Mouse (Mus musculus) liver, adult 2 months (tissue): ENCODE data around the gene Mospd3. TPM values are rescaled to one million over a fixed set of nuclear protein-coding genes. Genes with fewer than 3 reads are reported as not detected.
A peak's percentile ranks its signal among the peaks of the same experiment; 100 is the strongest.

Source experiments
- DNase-seq: peaks from one replicate; pipeline ENCODE4 v3.0.0-alpha.2; 2011; ENCODE audit warnings: low read depth, low spot score; ENCODE audit errors: extremely low read depth
- H3K27ac ChIP-seq: fragments of 200-500 bp; replicated peaks from 2 replicates; pipeline ENCODE4 v1.5.1; 2012; ENCODE audit warnings: low read depth, mild to moderate bottlenecking, control low read depth, inconsistent platforms, low read length; ENCODE audit not compliant: insufficient read depth
- H3K27me3 ChIP-seq: fragments of 200-500 bp; 2 replicates; pipeline ENCODE4 v1.6.1; 2012; ENCODE audit warnings: mild to moderate bottlenecking, moderate library complexity, low read length, inconsistent platforms; ENCODE audit not compliant: control insufficient read depth, insufficient read depth
- H3K36me3 ChIP-seq: fragments of 200-500 bp; 2 replicates; pipeline ENCODE4 v1.6.1; 2012; ENCODE audit warnings: low read length, inconsistent platforms; ENCODE audit not compliant: control insufficient read depth, insufficient read depth
- H3K4me1 ChIP-seq: fragments of 200-500 bp; 2 replicates; pipeline ENCODE4 v1.6.1; 2011; ENCODE audit warnings: low read length; ENCODE audit not compliant: control insufficient read depth, insufficient read depth
- H3K4me3 ChIP-seq: fragments of 200-500 bp; 2 replicates; pipeline ENCODE4 v1.5.1; 2011; ENCODE audit warnings: low read depth, mild to moderate bottlenecking, control low read depth, low read length, moderate library complexity; ENCODE audit not compliant: insufficient read depth
- H3K79me2 ChIP-seq: fragments of 200-500 bp; 2 replicates; pipeline ENCODE4 v1.6.1; 2012; ENCODE audit warnings: inconsistent platforms, mild to moderate bottlenecking, low read length, moderate library complexity; ENCODE audit not compliant: control insufficient read depth, insufficient read depth
- H3K9ac ChIP-seq: fragments of 200-500 bp; 2 replicates; pipeline ENCODE4 v1.6.1; 2012; ENCODE audit warnings: low read depth, mild to moderate bottlenecking, control low read depth, inconsistent platforms, low read length
- CTCF ChIP-seq: fragments of 200-500 bp; IDR thresholded peaks from 2 replicates; pipeline ENCODE4 v1.5.1; 2011; ENCODE audit warnings: low read depth, low read length, control low read depth
- POLR2A ChIP-seq: fragments of 200-500 bp; IDR thresholded peaks from 2 replicates; pipeline ENCODE4 v1.6.1; 2011; ENCODE audit warnings: low read length, control low read depth; ENCODE audit not compliant: insufficient read depth; ENCODE audit errors: extremely low read depth
- WGBS: fragments of 180-500 bp; shearing (Covaris S2); methylation state at CpG from one replicate; pipeline ENCODE4 v1.1.7; 2018; 5-methylcytosine and 5-hydroxymethylcytosine counted together
- polyA plus RNA-seq: library from polyadenylated mRNA; depleted of rRNA; stranded (reverse); fragments of >200 nt; gene quantifications from 2 replicates; pipeline ENCODE4 v1.2.3, GENCODE M21; 2012; rRNA removed
- total RNA-seq: library from RNA; depleted of rRNA; stranded (reverse); fragments of >200 nt; gene quantifications from 2 replicates; pipeline ENCODE4 v1.2.3, GENCODE M21; 2014; rRNA removed

Mospd3 gene
- total RNA-seq: 4.3 and 6.5 TPM in 2 replicates
- polyA plus RNA-seq: 84.3 and 98.8 TPM in 2 replicates

DNA sequence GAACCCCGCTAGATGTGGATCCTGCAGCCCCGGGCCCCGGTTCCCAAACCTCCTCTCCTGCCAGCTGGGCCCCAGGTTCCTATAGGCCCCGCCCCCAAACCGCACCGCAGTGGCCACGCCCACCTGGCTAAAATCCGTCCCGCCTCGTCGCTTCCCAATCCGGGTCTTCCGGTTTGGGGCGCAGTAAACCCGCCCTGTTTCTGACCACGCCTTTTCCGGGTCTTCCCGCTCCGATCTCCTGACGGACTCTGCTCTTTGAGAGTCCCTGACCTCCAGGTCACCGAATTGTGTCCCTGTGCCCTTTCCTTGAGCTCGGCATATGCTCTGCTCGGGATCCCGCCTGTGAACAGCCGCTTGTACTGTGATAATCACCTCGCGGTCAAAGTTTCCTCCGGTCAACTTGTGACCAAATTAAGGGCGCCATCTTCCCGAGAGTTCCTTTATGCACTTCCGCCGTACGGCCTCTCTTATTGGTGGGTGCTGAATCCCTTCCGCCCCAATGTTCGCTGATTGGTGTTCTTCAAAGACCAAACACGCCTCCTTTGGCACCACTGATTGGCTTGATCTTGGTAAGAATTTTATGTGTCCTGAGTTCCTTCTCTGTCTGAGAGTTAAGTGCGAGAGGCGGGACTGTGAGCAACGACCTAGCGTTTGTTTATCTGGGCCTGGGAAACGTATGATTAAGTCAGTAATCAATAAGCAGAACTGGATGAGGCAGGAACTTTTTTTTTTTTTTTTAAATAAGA lies at the start of gene Mospd3:
Mospd3 (minus strand) TSS at position 440 of the 746 bp plus-strand sequence.
- Histone ChIP-seq H3K27me3 (no peaks in the 10 kb centered on the region), H3K27ac (peak within 1 kb of the TSS; percentile 85), H3K9ac (peak within 1 kb of the TSS; percentile 76), H3K79me2 (peaks cover 9% of the 10 kb centered on the region; the same call in 1 of the 2 replicates), H3K4me1 (peaks cover 17% of the 10 kb centered on the region), H3K4me3 (peak within 1 kb of the TSS; percentile 69), H3K36me3 (no peaks in the 10 kb centered on the region)
- peak; percentile 100 for DNase-seq
- TF ChIP-seq CTCF (no peak), POLR2A (peak; percentile 74; the same call in 1 of the 2 replicates)
- WGBS: under 1% methylated on average over 41 of the region's 41 CpGs

DNA sequence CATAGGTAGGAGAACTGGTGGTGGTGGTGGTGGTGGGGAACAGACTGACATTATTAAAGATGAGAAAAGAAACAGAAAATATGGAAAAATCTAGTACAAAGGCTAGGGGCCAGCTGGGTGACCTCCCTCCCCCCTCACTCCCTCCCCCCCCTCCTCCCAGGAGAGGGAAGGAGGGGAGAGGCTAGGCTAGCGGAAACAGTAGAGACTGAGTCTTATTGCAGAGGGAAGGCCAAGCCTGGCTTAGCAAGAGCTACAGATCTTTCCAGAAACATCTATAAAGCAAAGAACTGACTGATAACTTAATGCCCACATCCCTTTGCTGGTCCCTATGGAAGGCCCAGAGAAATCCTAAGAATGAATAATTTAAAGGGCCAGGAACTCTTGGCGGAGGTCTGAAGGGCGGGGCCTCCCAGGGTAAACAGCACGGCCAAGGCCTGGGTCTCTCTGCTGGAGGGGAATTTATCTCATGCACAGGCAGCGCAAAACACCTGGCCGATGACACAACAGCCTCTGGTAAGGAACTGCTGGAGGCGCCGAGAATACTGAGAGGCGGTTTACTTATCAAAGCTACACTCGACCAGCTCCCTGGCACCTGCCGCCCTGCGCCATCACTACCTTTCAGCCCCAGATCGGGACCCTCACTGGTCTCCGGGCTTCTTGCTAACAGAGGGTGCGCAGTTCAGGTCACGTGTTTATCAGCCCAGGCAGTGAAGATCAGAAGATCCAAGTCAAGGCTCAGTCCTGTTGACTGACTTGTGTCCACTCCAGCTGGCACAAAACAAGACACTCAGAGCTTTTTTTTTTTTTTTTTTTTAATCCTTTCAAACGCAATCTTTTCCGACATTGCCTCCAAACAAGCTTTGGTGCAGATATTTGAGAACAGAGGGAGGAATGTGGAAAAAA lies 49.1 kb upstream of the Mospd3 start:
- Histone ChIP-seq H3K4me3 (no peak overlapping the region), H3K27me3 (no peaks in the 10 kb centered on the region), H3K9ac (no peak overlapping the region), H3K27ac (no peak overlapping the region), H3K4me1 (peaks cover 7% of the 10 kb centered on the region; the same call in 1 of the 2 replicates), H3K79me2 (no peaks in the 10 kb centered on the region), H3K36me3 (peaks cover 16% of the 10 kb centered on the region; the same call in 1 of the 2 replicates)
- no peak for TF ChIP-seq CTCF
- TF ChIP-seq POLR2A: no peak
- WGBS: 59% methylated on average over 18 of the region's 18 CpGs
- peak; percentile 83 for DNase-seq

DNA sequence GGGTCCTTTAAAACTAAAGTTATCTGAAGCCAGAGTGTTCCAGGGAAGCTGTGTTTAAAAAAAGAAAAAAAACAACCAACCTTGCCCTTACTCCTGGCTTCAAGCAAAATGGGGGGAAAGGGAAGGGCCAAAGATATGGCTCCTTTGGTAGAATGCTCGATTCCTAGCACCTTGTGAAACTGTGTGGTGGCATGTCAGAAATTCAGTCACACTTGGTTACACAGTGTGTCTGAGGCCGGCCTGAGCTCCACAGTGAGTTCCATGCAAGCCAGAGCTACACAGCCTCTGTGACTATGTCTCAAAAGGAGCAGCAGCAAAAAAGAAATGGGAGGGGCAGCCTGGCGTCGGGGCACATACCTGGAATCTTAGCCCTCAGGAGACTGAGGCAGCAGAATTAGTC lies 48.4 kb upstream of the Mospd3 start:
- no peak overlapping the region for H3K4me3 ChIP-seq
- TF ChIP-seq CTCF: no peak
- TF ChIP-seq POLR2A: no peak
- 65% methylated on average over 4 of the region's 4 CpGs for WGBS
- H3K27ac ChIP-seq: no peak overlapping the region
- DNase-seq: no peak
- H3K79me2 ChIP-seq: no peaks in the 10 kb centered on the region
- no peak overlapping the region for H3K9ac ChIP-seq
- peaks cover 7% of the 10 kb centered on the region; the same call in 1 of the 2 replicates for H3K4me1 ChIP-seq
- no peaks in the 10 kb centered on the region for H3K27me3 ChIP-seq
- H3K36me3 ChIP-seq: peaks cover 14% of the 10 kb centered on the region; the same call in 1 of the 2 replicates

DNA sequence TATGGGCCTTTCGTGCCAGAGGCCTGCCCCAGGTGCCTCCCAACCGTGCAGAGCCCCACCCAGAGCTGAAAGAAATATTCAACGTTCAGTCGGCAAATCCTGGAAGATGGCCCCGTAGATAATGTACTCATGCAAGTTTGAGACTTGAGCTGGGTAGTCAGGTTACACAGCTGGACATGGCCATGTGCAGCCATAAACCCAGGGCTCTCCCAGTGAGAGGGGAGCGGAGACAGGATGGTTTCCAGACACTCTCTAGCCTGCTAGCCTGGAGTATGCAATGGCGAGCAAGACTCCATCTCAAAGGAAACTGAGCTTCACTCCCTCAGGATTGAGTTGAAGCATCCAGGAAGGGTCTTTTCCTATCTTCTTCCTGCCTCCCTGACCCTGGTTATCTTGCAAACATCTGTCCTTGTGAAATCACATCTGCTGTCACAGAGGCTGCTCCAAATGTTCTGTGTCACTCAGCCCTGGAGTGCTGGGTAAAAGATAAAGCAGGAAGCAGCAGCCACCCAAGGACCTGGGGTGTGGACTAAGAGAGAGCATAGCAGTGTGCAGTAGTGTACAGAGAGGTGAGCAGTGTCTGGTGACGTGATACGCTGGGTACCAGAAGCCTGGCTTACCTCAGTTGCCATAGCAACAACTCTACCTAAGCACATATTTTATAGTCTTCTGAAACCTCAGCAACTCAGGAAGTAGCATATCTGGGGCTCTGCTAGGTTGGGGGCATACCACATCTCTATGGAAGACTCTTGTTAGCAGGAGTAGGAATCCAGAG lies 47.2 kb upstream of the Mospd3 start:
- peaks cover under 1% of the 10 kb centered on the region; the same call in 1 of the 2 replicates for H3K4me1 ChIP-seq
- H3K27me3 ChIP-seq: no peaks in the 10 kb centered on the region
- H3K9ac ChIP-seq: no peak overlapping the region
- H3K36me3 ChIP-seq: peaks cover 14% of the 10 kb centered on the region; the same call in 1 of the 2 replicates
- no peak for DNase-seq
- TF ChIP-seq CTCF (no peak), POLR2A (no peak)
- no peaks in the 10 kb centered on the region for H3K79me2 ChIP-seq
- no peak overlapping the region for H3K4me3 ChIP-seq
- WGBS: 59% methylated on average over 9 of the region's 9 CpGs
- H3K27ac ChIP-seq: no peak overlapping the region

DNA sequence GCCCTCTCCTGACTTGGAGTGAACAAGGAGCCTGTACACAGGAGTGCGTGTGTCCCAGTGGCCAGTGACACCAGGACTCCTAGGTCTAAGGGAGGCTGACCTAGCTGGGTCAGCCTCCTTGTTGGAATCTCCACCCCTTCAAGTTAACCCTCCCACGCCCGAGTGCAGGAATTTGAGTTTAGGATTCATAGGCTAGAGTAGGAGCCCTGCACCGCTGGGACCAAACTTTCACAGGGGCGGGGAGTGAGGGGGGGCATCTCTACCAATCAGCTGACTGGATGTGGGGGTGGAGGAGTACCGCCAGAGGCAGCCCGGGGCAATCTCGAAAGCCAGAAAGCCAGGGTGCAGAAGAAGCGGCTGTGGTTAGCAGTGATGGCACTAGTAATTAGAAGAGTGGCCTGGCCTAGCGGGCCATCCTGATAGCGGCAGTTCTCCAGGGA lies 44.8 kb upstream of the Mospd3 start, which contains the start of gene Irs3:
Irs3 (minus strand) TSS at position 63 of the 440 bp plus-strand sequence.
- Histone ChIP-seq H3K4me1 (no peaks in the 10 kb centered on the region), H3K36me3 (no peaks in the 10 kb centered on the region), H3K27ac (no peak within 1 kb of the TSS), H3K9ac (peak within 1 kb of the TSS; percentile 36; the same call in 1 of the 2 replicates), H3K79me2 (no peaks in the 10 kb centered on the region), H3K27me3 (no peaks in the 10 kb centered on the region), H3K4me3 (peak within 1 kb of the TSS; percentile 41)
- 27% methylated on average over 11 of the region's 11 CpGs for WGBS
- no peak for TF ChIP-seq CTCF
- no peak for TF ChIP-seq POLR2A
- DNase-seq: peak; percentile 71
